Mouse (Mus musculus): ENCODE measurements around the gene Arid5b.

The Arid5b gene

DNA sequence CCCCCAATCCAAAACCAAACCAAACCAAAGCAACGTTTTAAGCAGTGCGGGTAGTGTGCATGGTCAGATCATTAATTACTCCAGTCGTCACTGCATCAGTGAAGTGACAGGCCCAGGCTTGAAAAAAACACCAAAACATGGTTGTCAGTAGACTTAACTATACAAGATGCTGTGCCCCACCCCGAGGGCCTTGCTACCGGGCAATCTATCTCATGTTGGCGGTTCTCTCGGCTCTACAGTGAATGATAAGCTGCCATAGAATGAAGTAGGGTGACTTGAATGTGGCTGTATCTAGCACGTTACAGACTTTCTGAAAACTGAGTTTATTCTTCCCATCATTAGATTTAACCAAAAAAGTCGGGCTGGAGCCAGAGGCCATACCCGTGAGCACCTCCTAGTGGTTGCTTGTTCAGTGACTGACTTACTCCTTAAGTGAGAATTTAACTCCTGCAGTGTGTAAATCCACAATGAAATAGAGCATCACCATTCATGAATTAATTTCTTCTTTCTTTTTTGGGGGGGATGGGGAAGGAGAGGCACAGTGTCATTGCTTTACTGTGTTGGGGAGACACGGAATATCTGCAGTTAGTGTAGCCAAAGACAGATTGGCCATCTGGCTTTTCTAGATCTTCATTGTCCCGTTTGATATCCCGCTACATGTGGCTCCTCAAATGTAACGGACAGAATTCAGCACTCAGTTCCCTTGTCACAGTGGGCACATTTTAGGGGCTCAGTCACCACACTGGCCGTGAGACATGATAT lies 188.9 kb downstream of the Arid5b start:
- DNase-seq (ENCODE audit: low read depth, low spot score), result peak; percentile 77

DNA sequence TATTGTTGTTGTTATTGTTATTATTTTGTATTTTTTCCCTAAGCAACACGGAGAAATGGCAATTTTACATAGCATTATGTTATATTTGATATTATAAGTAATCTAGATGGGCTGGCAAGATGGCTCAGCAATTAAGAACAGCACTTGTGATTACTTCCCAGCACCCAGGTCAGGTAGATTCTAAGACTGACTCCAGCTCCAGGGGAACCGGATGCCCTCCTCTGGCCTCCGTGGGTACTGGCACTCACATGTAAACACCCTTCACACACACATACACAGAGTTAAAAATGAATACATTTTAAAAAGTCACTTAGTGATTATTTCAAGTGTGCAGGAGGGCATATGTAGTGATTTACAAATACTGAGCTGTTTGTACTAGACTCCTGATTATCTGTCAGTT lies 190.8 kb downstream of the Arid5b start:
- DNase-seq (ENCODE audit: low read depth, low spot score), result peak; percentile 48

DNA sequence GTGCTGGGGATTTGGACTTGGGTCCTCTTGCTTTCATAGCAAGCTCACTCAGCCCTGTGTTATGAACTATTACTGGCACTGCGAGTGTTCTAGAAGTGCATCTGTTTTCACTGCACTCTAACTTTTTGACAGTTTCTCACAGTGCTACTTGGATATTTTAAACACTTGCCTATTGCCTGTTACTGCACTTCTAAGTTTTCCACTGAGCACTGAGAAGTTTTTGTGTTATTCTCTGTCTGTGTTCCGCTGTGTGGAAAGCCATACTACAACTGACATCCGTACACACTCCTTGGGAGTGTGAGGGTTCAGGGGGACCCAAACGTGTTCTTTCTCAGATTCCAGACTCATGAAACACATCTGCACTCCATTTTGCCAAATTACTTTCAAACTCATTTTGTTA lies 191.6 kb downstream of the Arid5b start:
- DNase-seq (ENCODE audit: low read depth, low spot score), result no peak

DNA sequence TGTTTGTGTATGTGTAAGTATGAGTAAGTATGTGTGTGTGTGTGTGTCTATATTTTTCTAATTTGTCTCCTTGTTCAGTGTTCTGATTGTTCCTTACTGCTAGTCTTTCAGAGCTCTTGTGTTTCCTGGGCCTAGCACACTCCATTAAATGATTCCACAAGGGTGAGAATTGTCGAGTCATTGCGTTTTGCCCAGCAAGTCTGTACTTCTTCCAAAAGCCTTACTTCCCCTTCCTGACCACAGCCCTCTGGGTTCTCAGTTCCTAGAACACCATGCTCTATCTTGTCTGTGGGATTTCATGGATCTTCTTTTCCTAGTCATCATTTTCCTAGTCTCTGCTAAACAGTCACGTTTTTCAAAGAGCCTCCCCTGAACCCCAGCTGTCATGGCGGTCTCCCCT lies 193.0 kb downstream of the Arid5b start:
- DNase-seq (ENCODE audit: low read depth, low spot score), result no peak

DNA sequence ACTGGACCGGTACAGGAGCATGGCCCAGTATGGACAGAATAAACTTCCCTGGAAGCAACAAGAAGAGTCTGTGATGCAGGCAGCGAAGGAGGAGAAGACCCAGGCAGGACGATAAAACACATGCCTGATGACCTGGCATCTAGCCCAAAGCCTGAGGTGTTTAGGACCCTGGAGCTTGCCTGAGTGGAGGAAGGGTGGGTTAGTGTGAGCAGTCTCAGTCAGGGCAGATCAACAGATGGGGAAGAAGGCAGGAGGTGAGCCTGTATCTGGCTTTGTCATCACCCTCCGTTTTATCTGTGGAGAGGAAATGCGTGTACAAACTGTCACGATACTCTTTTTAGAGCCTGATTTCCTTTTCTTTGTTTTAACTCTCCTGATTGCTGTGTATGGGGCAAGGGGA lies 196.8 kb downstream of the Arid5b start:
- no peak for DNase-seq (ENCODE audit: low read depth, low spot score)

DNA sequence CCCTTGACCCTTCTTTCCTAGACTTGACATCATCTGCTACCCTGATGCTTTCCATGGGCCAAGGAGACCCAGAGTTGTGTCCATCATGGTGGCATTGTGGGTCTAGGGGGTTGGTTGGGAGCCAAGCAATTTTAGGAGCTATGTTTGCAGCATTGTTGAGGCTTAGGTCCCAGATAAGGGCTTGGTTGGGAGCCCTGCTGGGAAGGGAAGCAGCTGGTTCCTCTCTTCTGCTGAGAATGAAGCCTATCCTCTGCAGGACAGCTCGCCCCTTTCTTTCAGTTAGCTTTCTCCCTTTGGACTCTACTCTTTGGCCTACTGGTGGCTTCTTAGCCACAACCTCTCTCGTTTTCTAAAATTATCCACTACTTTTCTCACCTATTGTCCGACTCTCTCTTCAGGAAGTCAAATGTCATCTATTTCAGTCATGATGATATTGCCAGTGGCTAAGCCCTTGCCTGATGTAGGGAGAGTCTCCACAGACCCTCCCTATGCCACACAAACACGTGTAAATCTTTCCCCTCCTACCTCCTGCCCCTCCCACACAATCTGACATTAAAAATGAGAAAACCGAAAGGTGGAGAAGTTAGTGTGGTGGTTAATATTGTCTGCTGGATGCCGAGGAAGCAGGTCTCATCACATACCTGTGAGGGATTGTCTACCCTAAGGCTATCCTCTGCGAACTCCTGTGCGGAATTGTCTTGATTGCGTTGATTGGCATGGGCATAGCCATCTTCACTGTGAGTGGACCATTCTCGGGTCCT lies 198.4 kb downstream of the Arid5b start:
- no peak for DNase-seq (ENCODE audit: low read depth, low spot score)

DNA sequence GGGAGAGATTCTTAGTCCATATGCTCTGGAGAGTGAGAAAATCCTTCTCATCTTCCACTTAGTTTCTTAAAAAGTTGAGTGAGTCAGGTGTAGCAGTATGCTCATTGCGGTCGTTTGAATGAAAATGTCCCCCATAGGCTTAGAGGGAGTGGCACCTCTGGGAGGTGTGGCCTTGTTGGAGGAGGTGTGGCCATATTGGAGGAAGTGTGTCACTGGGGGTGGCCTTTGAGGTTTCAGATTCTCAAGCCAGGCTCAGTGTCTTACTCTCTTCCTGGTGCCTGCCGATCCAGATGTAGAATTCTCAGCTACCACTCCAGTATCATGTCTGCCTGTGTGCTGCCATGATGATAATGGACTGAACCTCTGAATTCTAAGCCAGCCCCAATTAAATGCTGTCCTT lies 199.8 kb downstream of the Arid5b start:
- no peak for DNase-seq (ENCODE audit: low read depth, low spot score)

DNA sequence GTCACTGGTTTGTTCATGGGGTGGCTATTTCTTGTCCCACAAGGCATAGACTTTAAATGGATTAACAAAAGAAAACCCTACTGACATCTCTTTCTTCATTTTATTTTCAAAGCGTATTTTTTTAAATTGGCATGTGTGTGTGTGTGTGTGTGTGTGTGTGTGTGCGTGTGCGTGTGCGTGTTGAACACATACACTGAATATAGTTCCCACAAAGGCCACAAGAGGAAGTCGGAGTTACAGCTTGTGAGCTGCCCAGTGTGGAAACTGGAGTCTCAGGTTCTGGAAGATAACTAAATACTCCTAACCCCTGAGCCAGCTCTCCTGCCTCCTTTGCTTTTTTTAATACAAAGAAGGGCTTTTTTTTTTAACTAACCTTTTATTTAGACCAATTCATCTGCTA lies 203.4 kb downstream of the Arid5b start:
- DNase-seq (ENCODE audit: low read depth, low spot score), result no peak

DNA sequence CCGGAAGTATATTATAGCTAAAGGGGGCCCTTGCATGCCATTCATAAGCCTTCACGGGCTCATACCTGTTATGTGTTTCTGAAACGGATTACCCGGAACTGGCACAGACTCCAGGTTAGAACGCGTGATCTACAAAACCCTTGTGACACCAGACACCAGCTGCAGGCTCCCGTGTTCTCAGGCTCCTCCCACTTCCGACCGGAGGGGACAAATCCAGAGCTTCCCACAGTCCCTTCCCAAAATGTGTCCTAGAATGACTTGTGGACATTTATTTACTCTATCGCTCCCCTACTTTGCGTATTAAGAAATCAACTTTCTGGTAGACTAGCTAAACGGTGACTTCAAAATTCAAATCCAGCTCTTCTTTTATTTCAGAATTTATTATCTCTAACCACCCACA lies 204.2 kb downstream of the Arid5b start:
- peak; percentile 70 for DNase-seq (ENCODE audit: low read depth, low spot score)

DNA sequence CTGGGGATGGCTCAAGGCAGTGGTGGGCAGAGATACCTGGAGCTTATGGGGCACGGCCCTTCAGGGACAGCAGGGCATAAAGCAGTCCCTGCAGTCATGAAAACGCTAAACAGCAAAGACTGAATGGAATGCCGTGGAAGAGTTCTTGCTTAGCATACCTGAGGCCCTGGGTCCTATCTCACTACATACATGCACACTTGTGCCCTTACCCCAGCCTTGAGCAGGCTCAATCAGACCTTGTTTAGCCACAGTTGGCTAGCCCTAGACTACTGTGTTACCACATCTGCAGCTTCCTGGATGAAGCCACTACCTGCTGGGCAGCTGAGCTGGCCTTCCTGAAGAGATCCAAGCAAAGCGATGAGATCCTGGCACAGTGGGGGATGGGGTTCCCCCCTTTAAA lies 205.9 kb downstream of the Arid5b start:
- no peak for DNase-seq (ENCODE audit: low read depth, low spot score)

DNA sequence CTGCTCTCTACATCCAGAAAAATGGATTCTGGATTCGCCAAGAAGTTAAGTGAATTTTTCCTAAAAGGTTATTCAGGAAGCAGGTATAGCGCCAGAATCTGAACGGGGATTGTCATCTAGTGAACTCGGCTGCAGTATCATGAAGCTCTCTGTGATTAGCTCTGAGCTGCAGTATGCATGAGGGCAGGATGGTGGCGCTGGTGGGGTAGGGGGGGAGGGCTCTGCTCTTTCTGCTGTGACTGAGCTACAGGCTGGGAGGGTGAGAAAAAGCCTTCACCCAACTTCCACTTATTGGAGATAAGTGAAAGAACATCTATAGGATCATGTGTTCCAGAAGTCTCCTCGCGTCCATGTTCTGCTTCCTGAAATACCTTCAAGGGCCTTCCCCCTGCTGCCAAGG lies 207.5 kb downstream of the Arid5b start:
- DNase-seq (ENCODE audit: low read depth, low spot score), result peak; percentile 73

DNA sequence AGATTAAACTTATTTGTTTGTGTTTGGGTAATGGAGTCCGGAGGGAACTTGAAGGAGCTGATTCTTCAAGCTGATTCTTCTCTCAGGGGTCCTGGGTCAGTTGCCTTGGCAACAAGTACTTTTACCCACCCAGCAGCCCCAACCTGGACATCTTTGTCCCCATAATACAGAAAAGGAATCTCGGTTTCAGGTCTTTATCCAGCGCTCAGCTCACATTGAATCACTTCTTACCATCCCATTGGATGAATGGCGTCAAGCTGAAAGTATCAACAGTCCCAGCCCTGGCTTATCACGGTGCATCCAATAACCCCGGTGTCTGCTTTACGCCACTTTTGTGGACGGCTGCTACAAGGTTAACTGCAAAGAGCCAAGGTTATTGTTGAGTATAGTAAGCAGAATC lies 210.1 kb downstream of the Arid5b start:
- no peak for DNase-seq (ENCODE audit: low read depth, low spot score)

DNA sequence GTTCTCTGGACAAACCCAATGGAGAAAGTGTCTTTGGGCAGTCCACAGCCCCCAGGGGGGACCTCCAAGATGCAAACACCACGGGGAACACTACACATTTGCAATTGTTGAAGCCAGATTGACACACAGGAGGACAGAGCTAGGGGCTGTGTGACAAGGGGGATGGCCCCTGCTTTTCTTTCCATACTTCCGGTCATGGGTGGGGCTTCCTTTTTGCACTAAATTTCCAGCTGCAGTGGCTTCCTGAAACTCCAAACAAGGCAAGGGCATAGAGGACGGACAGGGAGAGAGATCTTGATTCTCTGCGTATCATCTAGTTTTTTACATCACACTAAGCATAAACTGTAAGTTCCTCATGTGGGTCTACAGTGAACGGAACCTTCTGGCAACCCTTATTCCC lies 210.6 kb downstream of the Arid5b start:
- DNase-seq (ENCODE audit: low read depth, low spot score), result no peak

DNA sequence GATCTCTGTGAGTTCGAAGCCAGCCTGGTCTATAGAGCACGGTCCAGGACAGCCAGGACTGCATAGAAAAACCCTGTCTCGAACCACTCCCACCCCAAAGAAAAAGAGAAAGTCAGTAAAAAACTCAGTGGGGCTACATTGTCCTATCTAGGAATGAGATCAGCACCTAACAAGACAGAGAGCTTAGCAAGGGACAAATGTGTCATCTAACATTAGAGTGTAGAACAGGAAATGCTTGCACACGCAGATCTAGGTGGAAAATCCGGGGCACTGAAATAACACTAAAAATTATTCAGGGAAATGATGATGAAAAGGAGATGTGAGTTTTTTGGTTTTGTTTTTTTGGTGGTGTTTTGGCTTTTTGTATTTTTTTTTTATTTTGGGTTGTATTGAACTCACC lies 212.4 kb downstream of the Arid5b start:
- DNase-seq (ENCODE audit: low read depth, low spot score), result no peak

DNA sequence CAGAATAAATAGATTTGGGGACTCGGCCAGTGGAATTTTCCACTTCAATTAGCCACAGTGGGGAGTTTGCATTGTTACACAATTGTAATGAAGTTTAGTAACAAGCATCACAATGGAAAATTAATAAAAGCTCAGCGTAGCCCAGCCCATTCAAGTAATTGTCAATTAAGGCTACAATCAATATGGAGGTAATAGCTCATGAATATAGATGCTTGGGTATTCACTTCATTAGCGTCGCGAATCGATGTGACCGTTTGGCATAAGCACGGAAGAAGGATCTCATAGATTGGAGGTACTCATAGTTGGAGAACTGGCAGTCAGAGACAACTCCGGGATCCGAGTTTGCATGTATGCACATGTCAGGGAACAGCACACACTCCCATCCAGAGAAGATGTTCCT lies 214.0 kb downstream of the Arid5b start:
- DNase-seq (ENCODE audit: low read depth, low spot score), result no peak

DNA sequence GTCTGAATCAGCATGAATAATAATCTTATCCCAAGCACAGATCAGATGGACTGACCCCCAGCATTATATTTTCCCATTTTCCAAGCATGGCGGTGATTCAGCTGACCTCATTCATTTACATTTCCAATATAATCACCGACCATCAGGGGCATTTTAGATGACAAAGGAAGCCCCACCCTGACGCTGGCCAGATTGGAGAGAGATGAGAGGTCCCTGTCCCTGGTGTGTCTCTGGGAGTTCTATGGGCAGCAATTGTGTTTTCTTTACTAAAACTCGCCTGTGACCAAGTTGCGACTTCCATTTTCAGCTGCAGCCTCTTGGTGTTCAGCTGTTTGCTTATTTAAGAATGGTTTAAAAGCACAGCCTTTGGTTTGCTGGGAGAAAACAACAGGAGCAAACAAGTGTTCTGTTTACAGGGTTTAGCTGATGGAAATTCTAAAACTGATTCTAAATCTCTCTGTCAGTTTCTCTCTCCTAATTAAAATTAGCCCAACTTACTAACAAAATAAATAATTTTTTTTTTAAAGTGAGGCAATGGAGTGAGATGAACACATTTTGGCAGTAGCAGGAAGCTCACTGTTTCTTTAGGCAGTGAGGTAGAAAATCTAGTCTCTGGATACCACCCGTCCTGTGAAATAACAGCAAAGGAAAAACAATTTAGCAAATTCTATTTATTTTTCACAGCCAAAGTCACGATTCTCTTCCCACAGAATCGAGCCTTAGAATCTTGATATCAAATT lies 214.6 kb downstream of the Arid5b start:
- DNase-seq (ENCODE audit: low read depth, low spot score), result no peak

DNA sequence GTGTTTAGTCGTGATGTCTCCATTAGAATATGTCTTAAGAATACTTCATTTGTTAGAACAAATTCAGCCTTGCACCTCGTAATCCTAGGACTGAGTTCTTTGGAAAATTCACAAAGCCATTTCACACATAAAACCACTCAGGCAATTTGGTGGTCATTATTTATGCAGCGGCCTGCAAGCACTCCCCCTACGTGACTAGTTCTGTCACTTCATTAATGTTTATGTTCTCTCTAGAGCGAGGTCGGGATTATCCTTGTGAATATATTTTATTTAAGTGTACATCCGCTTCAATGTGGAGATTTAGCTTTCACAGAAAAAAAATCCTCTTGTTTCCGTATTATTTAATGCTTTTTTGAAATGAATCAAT lies 217.3 kb downstream of the Arid5b start:
- DNase-seq (ENCODE audit: low read depth, low spot score), result no peak

DNA sequence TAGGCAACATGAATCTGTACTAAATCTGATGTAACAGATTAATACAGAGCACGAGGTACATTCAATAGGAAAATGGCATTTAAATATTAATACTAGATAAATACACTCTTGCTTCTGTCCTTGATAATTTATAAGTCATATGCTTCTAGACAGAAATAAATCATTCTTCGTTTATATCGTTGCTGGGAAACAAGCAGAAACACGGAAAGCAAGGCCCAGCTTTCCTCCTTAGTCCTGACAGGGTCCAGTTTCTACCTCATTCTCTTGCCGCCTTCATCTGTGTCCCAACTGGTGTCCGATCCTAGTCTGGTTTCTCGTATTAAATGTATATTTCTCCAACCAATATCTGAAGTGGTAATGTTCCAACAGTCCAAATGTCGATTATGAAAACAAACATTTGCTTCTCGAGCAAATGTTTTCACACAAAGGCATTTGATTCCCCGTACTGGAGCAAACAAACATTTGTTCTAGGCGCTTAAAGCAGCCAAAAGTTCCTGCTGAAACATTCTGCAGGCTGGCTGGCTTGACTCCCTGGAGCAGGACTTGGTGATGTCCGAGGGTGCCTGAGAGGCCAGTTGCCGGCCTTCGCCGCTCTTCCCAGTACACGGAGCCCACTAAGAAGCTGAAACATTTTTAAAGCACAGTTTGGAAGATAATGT lies 217.8 kb downstream of the Arid5b start:
- no peak for DNase-seq (ENCODE audit: low read depth, low spot score)

DNA sequence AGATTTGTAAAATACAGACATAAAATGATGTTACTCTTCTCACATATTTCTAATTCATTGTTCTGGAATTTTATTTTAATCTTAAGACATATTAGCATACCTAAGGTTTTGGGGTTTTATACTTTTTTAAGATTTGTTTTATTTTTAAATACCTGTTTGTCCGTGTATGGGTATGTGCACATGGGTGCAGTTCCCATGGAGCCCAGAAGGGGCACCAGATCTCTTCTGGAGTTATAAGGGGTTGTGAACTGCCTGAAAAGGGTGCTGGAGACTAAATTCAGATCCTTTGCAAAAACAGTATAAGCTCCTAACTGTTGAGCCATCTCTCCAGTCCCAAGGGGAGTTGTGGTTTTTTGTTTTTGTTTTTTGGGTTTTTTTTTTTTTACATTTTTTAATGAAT lies 220.2 kb downstream of the Arid5b start:
- DNase-seq (ENCODE audit: low read depth, low spot score), result peak; percentile 52

DNA sequence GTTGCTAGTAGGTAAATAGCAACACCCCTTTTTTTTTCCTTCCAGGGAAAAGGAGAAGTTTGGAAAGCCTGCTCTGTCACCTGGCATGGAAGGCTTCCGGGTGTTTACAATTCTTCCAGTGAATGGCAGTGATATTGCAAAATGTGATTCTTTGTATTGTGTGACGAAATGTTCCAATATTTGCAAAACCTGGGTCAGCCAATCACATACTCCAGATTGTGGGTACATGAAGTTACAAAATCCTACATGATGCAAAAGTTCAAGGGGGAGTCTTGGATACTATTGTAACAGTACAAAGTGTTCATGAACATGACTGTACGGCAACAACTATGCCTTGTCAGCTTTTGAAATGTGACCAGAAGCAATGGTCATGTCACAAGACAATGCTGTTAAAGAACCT lies 220.7 kb downstream of the Arid5b start:
- DNase-seq (ENCODE audit: low read depth, low spot score), result no peak

DNA sequence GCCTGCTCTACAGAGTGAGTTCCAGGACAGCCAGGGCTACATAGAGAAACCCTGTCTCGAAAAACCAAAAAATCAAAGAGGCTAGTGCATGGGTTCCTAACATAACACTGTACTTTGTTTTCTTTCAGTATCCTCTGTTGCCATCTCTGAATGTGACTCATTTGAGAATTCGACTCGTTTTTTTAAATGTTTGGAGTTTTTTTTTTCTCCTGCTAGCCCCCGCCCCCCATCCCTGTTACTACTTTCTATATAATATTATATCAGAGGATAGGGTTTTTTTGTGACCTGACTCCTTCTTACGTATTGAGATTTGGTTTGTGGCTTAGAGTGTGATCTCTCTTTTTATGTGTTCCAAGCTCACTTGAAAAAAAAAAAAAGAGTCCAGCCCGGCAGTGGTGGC lies 223.8 kb downstream of the Arid5b start:
- DNase-seq (ENCODE audit: low read depth, low spot score), result no peak

DNA sequence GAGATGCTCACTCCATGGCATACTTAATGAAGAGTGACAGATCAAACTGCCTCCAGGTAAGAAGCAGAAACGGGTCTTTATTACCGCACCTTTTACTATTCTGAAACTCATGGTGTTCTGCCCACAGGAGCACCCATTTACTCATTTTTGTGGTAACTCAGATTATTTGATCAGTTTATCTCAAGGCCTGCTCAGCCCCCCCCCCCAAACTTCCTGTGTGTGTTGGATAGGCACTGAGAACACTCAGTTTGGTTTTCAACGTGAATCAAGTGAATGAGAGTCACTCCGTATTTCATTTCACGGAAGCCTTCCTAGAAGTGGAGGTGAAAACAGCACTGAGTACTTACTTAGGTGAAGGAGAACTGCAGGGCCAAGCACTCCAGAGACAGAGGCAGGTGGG lies 224.4 kb downstream of the Arid5b start:
- no peak for DNase-seq (ENCODE audit: low read depth, low spot score)
